Mouse (Mus musculus) NIH3T3 (cell line): ENCODE data around the gene Comt.

Experiments
- DNase-seq: peaks from one replicate; pipeline ENCODE4 v3.0.0-alpha.2; 2012; ENCODE audit warnings: low read depth

Gene Comt

DNA sequence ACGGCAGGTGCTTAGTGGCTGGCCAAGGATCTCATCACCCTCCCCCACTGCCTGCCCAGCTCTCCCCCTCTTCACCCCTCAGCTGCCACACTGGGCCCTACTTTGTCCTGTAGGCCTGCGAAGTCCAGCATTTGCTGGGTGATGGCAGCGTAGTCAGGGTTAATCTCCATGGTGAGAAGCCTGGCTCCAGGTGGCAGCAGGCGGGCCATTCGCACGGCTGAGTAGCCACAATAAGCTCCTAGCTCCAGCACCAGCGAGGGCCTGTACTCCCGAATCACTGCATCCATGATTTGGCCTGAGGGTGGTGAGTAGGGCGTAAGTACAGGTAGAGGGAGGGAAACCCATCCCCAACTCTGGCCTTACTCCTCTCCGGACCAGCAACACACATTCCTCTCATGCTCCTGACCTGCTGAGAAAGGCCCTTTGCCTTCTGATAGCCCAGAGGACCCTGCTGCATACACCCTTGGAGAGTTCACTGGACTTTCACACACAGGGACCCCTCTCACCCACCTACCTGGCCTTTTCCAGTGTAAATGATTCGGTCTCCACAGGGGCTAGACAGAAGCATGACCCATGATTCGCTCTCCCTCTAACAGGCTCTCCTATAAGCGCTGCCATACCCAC is 15.5 kb downstream of the Comt start:
- DNase-seq: no peak

DNA sequence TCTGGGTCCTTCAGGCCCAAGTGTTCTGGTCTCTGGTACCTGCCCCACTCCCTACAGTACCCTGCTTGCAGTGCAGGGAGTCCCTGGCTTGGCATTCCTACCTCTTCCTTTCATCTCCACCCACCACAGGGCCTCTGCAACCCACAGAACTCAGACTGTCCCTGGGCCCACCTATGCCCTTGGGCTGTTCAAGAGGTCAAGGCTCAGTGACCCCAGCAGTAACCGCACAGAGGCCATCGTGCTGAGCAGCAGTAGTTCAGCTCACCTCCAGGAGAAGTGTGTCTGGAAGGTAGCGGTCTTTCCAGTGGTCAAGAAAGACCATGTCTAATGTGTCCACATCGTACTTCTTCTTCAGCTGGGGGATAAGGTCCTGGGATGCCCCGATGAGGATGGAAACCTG is 16.2 kb downstream of the Comt start:
- no peak for DNase-seq

DNA sequence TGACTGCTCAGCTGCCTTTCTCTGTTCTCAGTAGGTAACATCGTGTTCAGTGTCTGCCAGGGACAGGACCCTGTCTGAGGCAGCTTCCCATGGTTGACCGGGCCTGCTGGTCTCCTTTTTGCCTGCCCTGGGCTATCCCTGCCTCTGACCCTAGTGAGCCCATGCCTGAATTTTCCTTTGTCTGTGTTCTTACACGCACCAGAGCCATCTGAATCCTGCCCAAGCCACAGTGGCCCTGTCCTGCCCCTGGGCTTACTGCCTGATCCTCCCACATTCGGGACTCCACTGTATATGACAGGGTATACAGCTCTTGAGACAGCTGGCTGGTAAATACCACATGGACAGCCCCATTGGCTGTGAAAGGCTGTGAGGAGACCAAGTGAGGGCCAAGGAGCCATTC is 16.9 kb downstream of the Comt start:
- DNase-seq: no peak

DNA sequence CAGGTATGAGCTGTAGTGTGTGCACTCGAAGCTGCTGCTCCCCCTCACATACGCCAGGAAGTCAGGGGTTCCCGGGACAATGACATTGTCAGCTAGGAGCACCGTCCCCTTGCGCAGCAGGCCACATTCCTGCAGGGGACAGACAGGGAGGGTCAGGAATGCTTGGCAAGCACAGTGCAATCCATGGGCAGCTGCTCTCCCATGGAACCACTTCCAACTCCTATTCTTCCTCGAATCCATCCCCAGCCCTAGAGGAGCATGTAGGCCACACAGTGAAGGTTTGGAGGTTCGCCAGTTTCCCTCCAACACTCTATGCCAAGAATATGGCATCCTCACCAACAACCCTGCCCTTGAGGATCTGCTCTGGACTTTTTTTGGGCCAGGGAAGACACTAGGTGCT is 18.7 kb downstream of the Comt start:
- no peak for DNase-seq

DNA sequence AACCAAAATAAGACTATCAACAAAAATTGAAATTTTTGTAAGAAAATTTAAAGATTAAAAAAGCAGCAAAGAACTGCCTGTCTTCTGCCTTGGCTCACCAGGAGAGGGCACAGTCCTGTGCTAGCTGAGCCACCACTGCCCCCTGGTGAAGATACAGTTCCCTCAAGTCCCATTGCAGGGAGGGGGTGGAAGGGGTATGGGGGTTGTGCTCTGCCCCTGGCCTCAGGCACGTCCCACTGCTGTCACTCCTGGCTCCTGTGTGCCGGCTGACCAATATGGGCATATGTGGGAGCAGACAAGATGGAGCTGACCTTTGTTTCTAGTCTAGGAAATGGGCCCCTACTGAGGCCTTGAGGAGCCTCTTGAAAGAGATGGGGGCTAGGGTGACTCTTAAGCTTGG is 20.4 kb downstream of the Comt start:
- DNase-seq: peak; percentile 84

- no peak for DNase-seq
Observed at GRCm38 (mm10) chr16:18405876-18406275, 20.8 kb downstream of the Comt start.

DNA sequence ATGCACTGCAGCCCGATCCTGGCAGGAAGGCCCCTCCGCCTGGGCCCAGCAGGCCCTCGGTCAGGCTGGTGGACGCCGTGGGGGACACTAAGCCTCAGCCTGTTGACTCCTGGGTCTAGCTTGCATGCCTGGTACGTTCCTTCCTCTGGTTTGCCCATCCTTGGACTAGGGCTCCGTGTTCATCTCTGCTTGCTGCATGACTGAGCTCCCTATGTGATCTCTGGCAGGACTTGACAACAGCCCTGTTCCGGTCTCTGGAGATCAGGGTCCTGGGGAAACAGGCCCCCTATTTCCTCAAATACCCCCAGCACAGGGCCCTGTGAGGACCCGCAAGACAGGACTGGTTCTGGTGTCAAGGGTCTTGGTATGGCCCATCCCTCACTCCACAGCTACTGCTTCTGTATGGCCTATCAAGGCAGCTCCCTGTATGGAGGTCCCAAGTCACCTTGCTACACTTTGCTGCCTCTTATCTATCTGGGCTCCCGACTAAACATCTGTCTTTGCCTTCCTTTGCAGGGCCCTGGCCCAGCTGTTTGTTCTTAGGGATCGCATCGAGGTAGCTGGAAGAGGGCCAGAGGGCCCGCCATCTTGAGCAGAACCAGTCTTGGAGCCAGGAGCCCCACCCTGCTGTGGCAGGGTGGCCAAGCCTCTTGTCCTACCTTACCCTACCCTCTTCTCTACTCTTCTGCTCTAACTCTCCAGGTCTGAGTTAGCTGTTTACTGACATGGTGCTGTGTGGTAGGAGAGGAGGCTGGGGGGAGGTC is 21.4 kb downstream of the Comt start:
- peak; percentile 40 for DNase-seq

- DNase-seq: no peak
Observed at GRCm38 (mm10) chr16:18403285-18403684, 23.4 kb downstream of the Comt start.

GRCm38 (mm10) chr16:18400472-18401216 is 26.0 kb downstream of the Comt start:
- DNase-seq: peak; percentile 45

GRCm38 (mm10) chr16:18400028-18400427 is 26.6 kb downstream of the Comt start:
- no peak for DNase-seq

DNA sequence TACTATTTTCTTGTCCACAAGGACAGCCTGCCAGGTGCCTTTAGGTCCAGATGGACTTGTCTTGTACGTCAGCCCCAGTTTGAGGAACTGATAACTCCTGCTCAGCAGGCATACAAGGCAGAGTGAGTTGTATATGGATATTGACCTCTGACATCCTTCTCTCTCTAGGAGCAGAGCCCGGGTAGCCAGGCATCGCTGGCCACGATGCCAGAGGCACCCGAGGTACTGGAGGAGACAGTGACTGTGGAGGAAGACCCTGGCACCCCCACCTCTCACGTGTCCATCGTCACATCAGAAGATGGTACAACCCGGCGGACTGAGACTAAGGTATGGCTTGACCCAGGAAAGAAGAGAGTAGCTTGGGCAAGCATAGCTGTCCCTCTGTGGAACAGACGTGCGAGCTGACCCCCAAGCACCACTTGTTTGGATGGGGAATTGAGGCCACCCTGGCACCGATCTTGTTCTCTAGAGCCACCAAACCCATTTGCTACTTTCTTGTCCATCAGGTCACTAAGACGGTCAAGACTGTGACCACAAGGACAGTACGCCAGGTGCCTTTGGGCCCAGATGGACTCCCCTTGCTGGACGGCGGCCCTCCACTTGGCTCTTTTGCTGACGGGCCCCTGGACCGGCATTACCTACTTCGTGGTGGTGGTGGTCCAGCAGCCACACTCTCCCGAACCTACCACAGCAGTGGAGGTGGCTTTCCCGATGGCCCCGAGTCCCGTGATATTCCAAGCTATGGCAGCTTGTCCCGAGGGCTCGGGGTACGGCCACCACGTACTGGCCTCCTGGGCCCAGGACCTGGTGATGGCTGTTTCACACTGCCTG is 29.6 kb downstream of the Comt start:
- no peak for DNase-seq

- peak; percentile 80 for DNase-seq
Observed at GRCm38 (mm10) chr16:18396201-18396600, 30.5 kb downstream of the Comt start.

GRCm38 (mm10) chr16:18395620-18396036 is 31.0 kb downstream of the Comt start:
- DNase-seq: no peak

- peak; percentile 59 for DNase-seq
Observed at GRCm38 (mm10) chr16:18394777-18395619, 31.7 kb downstream of the Comt start.

- DNase-seq: no peak
Observed at GRCm38 (mm10) chr16:18394056-18394455, 32.6 kb downstream of the Comt start.

- no peak for DNase-seq
Observed at GRCm38 (mm10) chr16:18393595-18393994, 33.1 kb downstream of the Comt start.

DNA sequence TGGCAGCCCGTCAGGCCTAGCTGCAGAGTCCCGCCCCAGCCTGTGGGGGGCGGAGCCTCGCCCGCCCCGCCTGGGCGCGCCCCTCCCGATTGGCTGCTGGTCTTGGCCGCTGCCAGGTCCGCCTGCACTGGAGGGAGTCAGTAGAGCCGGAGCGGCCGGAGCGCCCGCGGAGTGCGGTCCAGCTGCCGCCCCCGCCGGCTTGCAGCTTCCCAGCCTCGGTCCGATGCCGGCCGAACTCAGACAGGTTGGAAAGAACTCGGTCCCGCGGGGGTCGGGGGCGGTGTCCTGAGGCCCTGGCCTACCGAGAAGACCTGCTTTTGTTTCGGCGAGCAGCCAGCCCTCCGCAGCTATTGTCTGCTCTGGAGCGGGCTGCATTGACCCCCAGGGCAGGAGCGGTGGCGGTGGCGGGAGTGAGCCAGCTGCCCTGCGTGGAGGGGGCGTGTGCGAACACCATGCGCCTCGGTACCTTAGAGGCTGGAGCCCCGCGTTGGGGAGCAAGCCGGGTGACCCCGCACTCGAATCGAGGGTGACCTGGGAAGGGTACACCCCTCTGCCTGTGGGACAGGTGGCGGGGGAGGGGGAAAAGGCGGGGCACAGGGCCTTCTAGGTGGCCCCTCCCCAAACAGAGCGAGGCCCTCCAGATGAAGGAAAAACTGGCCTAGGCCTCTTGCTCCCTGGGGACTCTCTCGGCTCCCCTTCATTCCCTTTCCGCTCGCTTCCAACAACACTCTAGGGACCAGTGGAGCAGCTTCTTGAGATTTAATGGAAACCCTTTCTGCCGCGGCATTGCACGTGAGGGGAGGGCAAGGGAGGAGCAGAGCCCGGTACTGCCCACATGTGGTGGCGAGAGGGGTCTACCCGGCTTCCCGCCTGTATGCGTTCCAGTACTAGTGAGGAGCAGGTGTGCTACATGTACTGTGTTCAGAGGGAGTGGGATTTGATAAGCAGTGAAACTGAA is 33.9 kb downstream of the Comt start:
- peak; percentile 85 for DNase-seq

GRCm38 (mm10) chr16:18391728-18392127 is 34.9 kb downstream of the Comt start:
- DNase-seq: no peak

GRCm38 (mm10) chr16:18391127-18391526 is 35.5 kb downstream of the Comt start:
- DNase-seq: no peak

DNA sequence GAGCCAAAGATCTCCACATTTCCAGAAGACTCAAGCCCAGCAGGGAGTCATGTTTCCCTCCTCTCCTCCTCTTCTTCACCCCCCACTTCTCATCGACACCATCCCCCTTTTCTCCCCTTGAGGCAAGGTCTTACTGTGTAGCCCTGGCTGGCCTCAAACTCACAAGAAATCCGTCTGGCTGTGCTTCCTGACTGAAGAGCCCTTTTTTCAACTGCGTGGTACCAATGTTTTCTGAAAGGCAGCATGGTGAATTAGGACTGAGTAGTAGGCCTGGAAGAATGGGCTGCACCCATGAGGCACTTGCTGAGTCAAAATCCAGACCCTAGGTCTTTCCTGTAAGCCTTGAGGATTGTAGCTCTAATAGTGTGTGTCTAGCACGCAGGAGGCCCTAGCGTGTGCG is 36.3 kb downstream of the Comt start:
- no peak for DNase-seq
